Mouse (Mus musculus) liver, adult 2 months (tissue): ENCODE data around the gene Shroom3.

Source experiments
- CTCF ChIP-seq: fragments of 200-500 bp; IDR thresholded peaks from 2 replicates; pipeline ENCODE4 v1.5.1; 2011; ENCODE audit warnings: low read depth, low read length, control low read depth
- POLR2A ChIP-seq: fragments of 200-500 bp; IDR thresholded peaks from 2 replicates; pipeline ENCODE4 v1.6.1; 2011; ENCODE audit warnings: low read length, control low read depth; ENCODE audit not compliant: insufficient read depth; ENCODE audit errors: extremely low read depth

DNA sequence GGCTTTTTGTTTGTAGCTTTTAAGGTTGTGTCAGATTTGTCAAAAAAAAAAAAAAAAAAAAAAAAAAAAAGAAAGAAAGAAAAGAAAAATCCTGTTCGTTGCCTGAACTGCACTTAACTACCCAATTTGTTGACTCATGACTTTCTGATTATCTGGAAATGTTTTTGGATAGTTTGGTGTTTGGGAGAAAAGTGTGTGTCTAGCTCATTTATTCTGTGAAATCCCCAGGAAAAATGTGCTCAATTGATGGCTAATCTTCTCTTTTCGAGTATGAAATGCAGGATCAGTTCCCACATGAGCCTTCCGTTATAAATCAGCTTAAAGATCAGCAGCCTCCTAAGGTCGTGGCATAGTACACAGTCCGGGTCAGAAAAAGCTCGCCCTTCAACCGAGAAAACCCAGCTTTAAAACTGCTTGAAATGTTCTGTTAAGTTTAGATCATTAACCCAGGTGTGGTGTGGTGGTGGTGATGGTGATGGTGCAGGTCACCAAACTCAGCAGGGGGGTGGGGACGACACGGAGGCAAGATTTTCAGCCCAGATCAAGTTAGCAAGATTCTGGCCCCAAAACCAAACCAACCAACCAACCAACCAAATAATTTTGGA, 738 bp downstream of the Shroom3 start:
- TF ChIP-seq POLR2A: no peak
- no peak for TF ChIP-seq CTCF
